Mouse (Mus musculus): ENCODE data around the gene Wipf1. TPM values are rescaled to one million over a fixed set of nuclear protein-coding genes. Genes with fewer than 3 reads are reported as not detected.
A peak's percentile ranks its signal among the peaks of the same experiment; 100 is the strongest.

Wipf1 gene
- polyA plus RNA-seq, 1 experiment from 2014 or later, result 2.9 TPM

DNA sequence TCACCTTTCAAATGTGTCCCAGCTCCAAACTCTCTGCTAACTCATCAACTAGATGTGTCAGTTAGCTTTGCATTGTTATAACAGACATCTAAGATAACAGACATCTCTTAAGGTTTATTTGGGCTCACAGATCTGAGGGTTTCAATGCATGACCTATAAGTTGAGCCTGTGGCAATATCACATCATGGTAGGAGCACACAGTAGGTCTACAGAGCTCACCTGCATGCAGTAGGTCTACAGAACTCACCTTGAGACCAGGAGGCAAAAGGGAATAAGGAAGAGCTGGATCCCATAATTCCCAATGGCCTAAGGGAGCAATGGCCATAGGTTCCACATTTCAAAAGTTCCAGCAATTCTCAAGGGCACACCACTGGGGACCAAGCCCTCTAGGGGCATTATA, 31.2 kb downstream of the Wipf1 start:
- H3K27me3 ChIP-seq, result no peaks in the 10 kb centered on the region
- ATAC-seq (ENCODE audit: low FRiP score, low read depth), result no peak
- no peak overlapping the region for H3K27ac ChIP-seq (replicated peaks)
- H3K9ac ChIP-seq, result no peak overlapping the region
- H3K36me3 ChIP-seq, result no peaks in the 10 kb centered on the region
- 0 out of 2 replicates have a peak, but pooled peaks cover 4% of the 10 kb centered on the region for H3K4me1 ChIP-seq (replicated peaks)
- no peak overlapping the region for H3K4me2 ChIP-seq
- no peaks in the 10 kb centered on the region for H3K9me3 ChIP-seq
- no peak overlapping the region for H3K4me3 ChIP-seq

DNA sequence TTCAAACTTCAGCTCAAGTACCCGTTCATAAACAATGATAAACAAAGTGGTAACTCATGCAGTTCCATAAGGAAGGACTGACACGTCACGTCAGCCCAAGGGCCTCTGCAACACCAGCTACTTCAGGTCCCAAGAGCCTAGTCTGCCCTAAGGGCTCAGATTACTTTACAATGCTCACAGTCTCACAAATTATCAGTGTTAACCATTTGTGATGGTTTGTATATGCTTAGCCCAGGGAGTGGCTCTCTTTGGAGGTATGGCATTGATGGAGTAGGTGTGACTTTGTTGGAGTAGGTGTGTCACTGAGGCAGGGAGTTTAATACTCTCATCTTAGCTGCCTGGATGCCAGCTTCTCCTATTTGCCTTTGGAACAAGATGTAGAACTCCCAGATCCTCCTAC, 32.0 kb downstream of the Wipf1 start:
- no peaks in the 10 kb centered on the region for H3K27me3 ChIP-seq
- no peak for ATAC-seq (ENCODE audit: low FRiP score, low read depth)
- no peak overlapping the region for H3K9ac ChIP-seq
- no peaks in the 10 kb centered on the region for H3K36me3 ChIP-seq
- WGBS, result 80% methylated on average over 3 of the region's 3 CpGs
- no peak overlapping the region for H3K27ac ChIP-seq (replicated peaks)
- H3K9me3 ChIP-seq, result no peaks in the 10 kb centered on the region
- no peak overlapping the region for H3K4me3 ChIP-seq
- H3K4me1 ChIP-seq (replicated peaks), result 0 out of 2 replicates have a peak, but pooled peaks cover 4% of the 10 kb centered on the region
- H3K4me2 ChIP-seq, result no peak overlapping the region

DNA sequence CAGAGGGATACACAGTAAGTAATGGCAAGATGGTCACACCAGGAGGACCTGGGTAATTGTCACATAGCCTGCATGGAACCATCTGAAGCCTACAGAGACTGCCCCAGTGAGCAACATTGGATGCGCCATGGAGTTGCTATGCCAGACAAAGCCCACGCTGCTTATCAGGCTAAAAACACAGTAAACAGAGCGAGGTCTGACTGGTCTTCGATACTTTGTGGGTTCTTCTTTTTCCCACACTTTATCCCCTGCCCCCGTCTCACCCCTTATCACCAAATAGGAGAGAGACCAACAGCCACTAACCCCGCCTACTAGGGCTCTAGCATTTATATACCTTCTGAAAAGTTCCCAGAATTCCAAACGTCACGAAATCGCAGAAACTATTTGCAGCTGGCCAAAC, 32.6 kb downstream of the Wipf1 start:
- ATAC-seq (ENCODE audit: low FRiP score, low read depth), result no peak
- WGBS, result 96% methylated on average over 9 of the region's 9 CpGs
- Histone ChIP-seq H3K4me1 (replicated peaks) (0 out of 2 replicates have a peak, but pooled peaks cover 4% of the 10 kb centered on the region), H3K27ac (replicated peaks) (no peak overlapping the region), H3K9me3 (no peaks in the 10 kb centered on the region), H3K4me3 (no peak overlapping the region), H3K27me3 (no peaks in the 10 kb centered on the region), H3K4me2 (no peak overlapping the region), H3K9ac (no peak overlapping the region), H3K36me3 (no peaks in the 10 kb centered on the region)

- Histone ChIP-seq H3K4me1 (replicated peaks) (0 out of 2 replicates have a peak, but pooled peaks cover 4% of the 10 kb centered on the region), H3K9ac (no peak overlapping the region), H3K27ac (replicated peaks) (no peak overlapping the region), H3K4me3 (no peak overlapping the region), H3K27me3 (no peaks in the 10 kb centered on the region), H3K9me3 (no peaks in the 10 kb centered on the region), H3K4me2 (no peak overlapping the region), H3K36me3 (no peaks in the 10 kb centered on the region)
- ATAC-seq (ENCODE audit: low FRiP score, low read depth), result no peak
- 62% methylated on average over 4 of the region's 4 CpGs for WGBS
Observed at GRCm38 (mm10) chr2:73496329-73496685, 33.2 kb downstream of the Wipf1 start.

DNA sequence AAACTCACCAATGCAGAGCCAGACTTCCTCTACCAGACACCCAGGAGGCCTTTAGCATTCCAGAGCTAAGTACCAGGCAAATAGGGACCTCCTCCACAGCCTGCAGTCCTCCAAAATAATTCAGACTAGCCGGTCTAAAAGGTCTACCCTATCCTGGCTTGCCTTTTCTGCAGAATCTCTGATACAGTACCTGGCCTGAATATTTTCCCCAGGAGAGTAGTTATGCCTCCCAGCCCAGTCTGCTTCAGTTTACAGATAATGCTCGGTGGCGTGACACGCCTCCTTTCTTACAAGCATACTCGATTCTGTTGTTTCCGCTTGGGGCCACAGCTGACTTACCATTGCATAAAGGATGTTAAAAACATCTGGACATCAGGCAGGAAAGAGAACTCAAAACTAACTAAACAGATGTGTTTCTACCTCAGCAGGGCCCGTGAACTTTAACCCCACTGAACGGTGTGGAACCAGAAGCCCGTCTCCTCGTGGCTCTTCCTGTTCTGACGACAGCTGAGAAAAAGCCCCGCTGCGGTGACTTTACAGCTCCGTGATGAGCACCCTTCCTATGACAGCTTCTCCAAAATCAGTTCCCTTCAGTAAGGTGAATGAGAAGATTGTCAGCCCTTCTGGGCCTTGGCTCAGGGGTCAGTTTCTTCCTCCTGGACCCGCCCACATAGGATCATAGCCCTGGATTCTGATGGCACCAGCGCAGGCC, 33.8 kb downstream of the Wipf1 start:
- Histone ChIP-seq H3K4me1 (replicated peaks) (0 out of 2 replicates have a peak, but pooled peaks cover 4% of the 10 kb centered on the region), H3K36me3 (no peaks in the 10 kb centered on the region), H3K4me2 (no peak overlapping the region), H3K9ac (no peak overlapping the region), H3K4me3 (no peak overlapping the region), H3K27ac (replicated peaks) (no peak overlapping the region), H3K27me3 (no peaks in the 10 kb centered on the region), H3K9me3 (no peaks in the 10 kb centered on the region)
- ATAC-seq (ENCODE audit: low FRiP score, low read depth), result no peak
- 73% methylated on average over 16 of the region's 16 CpGs for WGBS

- 0 out of 2 replicates have a peak, but pooled peaks cover 4% of the 10 kb centered on the region for H3K4me1 ChIP-seq (replicated peaks)
- no peaks in the 10 kb centered on the region for H3K27me3 ChIP-seq
- no peaks in the 10 kb centered on the region for H3K36me3 ChIP-seq
- no peak overlapping the region for H3K27ac ChIP-seq (replicated peaks)
- WGBS, result 77% methylated on average over 3 of the region's 3 CpGs
- no peak overlapping the region for H3K4me2 ChIP-seq
- H3K9me3 ChIP-seq, result no peaks in the 10 kb centered on the region
- H3K4me3 ChIP-seq, result no peak overlapping the region
- ATAC-seq (ENCODE audit: low FRiP score, low read depth), result no peak
- no peak overlapping the region for H3K9ac ChIP-seq
Observed at GRCm38 (mm10) chr2:73493517-73493916, 36.0 kb downstream of the Wipf1 start.

GRCm38 (mm10) chr2:73491442-73492241, 37.9 kb downstream of the Wipf1 start:
- Histone ChIP-seq H3K9ac (no peak overlapping the region), H3K27ac (replicated peaks) (no peak overlapping the region), H3K9me3 (no peaks in the 10 kb centered on the region), H3K27me3 (no peaks in the 10 kb centered on the region), H3K4me3 (no peak overlapping the region), H3K36me3 (no peaks in the 10 kb centered on the region), H3K4me1 (replicated peaks) (0 out of 2 replicates have a peak, but pooled peaks cover 4% of the 10 kb centered on the region), H3K4me2 (no peak overlapping the region)
- ATAC-seq (ENCODE audit: low FRiP score, low read depth), result no peak
- WGBS, result 59% methylated on average over 9 of the region's 9 CpGs

DNA sequence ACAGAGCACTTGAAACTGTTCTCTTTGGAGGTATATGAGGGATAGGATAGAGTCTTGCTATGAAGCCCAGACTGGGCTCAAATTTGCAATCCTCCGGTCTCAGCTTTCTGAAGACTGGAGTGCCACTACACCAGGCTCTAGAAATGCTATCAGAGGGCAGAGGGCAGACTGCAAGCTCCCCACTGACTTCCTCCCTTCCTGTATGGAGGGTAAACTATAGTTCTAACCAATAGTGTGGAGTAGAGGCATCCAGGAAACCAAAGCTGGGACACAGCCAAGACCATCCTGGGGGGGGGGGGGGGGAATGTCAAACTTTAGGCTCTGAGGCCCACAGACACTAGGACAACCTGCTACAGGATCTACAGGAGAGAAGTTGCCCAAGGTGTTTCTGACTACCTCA, 39.1 kb downstream of the Wipf1 start:
- Histone ChIP-seq H3K9ac (no peak overlapping the region), H3K4me2 (no peak overlapping the region), H3K4me1 (replicated peaks) (0 out of 2 replicates have a peak, but pooled peaks cover 4% of the 10 kb centered on the region), H3K9me3 (no peaks in the 10 kb centered on the region), H3K27me3 (no peaks in the 10 kb centered on the region), H3K27ac (replicated peaks) (no peak overlapping the region), H3K4me3 (no peak overlapping the region), H3K36me3 (no peaks in the 10 kb centered on the region)
- 87% methylated on average over 1 of the region's 1 CpGs for WGBS
- ATAC-seq (ENCODE audit: low FRiP score, low read depth), result no peak

DNA sequence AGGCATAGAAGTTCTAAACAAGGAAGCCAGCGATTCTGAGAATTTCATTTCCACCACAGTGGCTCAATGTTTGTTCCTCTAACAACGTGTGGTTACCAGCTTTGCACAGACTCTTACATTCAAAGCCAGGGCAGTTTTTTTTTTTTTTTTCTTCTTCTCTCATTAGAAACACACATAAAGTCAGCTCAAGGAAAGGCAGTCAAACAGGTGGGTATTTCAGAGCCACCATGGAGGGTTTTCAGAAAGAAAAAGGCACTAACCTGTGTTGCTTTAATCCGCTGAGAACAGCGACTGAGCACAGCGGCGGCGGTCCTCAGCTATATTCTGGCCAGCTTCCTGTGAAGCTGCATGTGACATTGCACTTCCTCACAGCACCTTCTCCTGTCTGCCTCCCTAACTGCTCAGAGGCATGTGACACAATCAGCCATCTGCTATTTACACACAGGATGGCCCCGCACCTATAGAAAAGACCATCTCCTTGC, 43.4 kb downstream of the Wipf1 start:
- Histone ChIP-seq H3K27me3 (no peaks in the 10 kb centered on the region), H3K4me3 (no peak overlapping the region), H3K9ac (no peak overlapping the region), H3K9me3 (no peaks in the 10 kb centered on the region), H3K4me1 (replicated peaks) (no peaks in the 10 kb centered on the region), H3K4me2 (no peak overlapping the region), H3K36me3 (no peaks in the 10 kb centered on the region), H3K27ac (replicated peaks) (no peak overlapping the region)
- ATAC-seq (ENCODE audit: low FRiP score, low read depth), result no peak
- 88% methylated on average over 8 of the region's 8 CpGs for WGBS

DNA sequence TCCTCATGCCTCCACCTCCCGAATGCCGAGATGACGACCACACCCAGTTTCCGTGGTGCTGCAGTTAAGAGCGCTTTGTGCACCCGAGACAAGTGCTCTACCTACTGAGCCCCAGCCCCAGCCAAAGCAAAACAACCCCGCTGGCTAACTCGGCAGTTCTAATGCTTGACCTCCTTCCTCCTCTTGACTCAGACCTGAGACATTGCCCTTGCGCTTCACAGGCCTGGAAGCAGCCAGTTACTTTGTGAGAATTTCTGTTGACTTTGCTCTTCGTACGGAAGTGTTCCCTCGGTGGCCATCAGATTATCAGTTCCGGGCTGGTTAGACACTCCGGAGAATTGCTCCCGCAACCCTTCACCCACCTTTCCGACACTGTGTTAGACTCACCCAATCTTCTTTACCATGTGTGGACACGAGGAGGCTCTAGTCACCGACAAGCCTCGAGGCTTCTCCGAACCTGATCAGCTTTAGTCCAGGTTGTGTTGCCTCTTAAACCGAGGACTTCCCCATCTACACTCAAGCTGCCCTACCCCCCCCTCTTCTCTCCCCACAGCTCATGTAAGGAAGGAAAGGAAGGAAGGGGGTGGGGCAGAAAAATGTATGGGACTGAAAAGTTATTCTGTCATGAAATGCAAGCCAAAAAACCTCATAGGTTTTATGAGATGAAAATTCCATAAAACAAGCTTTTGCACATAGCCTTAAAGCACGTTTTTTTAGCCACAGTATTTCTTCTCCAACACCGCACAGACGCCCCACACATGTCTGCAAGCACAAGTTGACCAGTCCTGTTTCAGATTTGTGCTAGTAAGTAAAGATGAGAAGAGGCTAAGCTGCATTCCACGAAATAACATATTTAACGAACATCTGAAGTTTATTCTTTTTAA, 44.1 kb downstream of the Wipf1 start:
- Histone ChIP-seq H3K4me3 (no peak overlapping the region), H3K9ac (no peak overlapping the region), H3K27me3 (no peaks in the 10 kb centered on the region), H3K4me2 (peak overlapping the region; percentile 9), H3K4me1 (replicated peaks) (no peaks in the 10 kb centered on the region), H3K36me3 (no peaks in the 10 kb centered on the region), H3K27ac (replicated peaks) (0 out of 2 replicates have a peak overlapping the region, but pooled peaks have one; percentile 48), H3K9me3 (no peaks in the 10 kb centered on the region)
- WGBS, result 79% methylated on average over 26 of the region's 26 CpGs
- ATAC-seq (ENCODE audit: low FRiP score, low read depth), result no peak

- H3K4me2 ChIP-seq, result peak overlapping the region; percentile 9
- H3K36me3 ChIP-seq, result no peaks in the 10 kb centered on the region
- H3K9me3 ChIP-seq, result no peaks in the 10 kb centered on the region
- WGBS, result 58% methylated on average over 15 of the region's 15 CpGs
- no peak overlapping the region for H3K9ac ChIP-seq
- 0 out of 2 replicates have a peak overlapping the region, but pooled peaks have one; percentile 48 for H3K27ac ChIP-seq (replicated peaks)
- no peaks in the 10 kb centered on the region for H3K4me1 ChIP-seq (replicated peaks)
- ATAC-seq (ENCODE audit: low FRiP score, low read depth), result no peak
- no peak overlapping the region for H3K4me3 ChIP-seq
- H3K27me3 ChIP-seq, result no peaks in the 10 kb centered on the region
Observed at GRCm38 (mm10) chr2:73484561-73485235, 44.8 kb downstream of the Wipf1 start.
